Mouse (Mus musculus) neural tube, embryonic 11.5 days (tissue): ENCODE measurements around the gene Nptx1. TPM values are rescaled to one million over a fixed set of nuclear protein-coding genes. Genes with fewer than 3 reads are reported as not detected.

Source experiments
- ATAC-seq: fragments of 200-750 bp; cut with Nextera tagmentation; 2 replicates; pipeline ENCODE4 v1.8.0; 2017; ENCODE audit warnings: moderate number of reproducible peaks, mild to moderate bottlenecking, moderate TSS enrichment, moderate library complexity; ENCODE audit not compliant: insufficient read depth, low FRiP score, low TSS enrichment
- DNase-seq: peaks from one replicate; pipeline ENCODE4 v3.0.0-alpha.2; 2015; ENCODE audit warnings: low spot score
- H3K27ac ChIP-seq: fragments of 300-500 bp; sonication (generic); 2 replicates; pipeline ENCODE4 v1.5.1; 2014; ENCODE audit warnings: low read depth, mild to moderate bottlenecking, low read length
- H3K27me3 ChIP-seq: fragments of 300-500 bp; sonication (generic); 2 replicates; pipeline ENCODE4 v1.6.1; 2014; ENCODE audit warnings: mild to moderate bottlenecking, low read length, mixed read lengths; ENCODE audit not compliant: control insufficient read depth, insufficient read depth
- H3K36me3 ChIP-seq: fragments of 300-500 bp; sonication (generic); 2 replicates; pipeline ENCODE4 v1.6.1; 2014; ENCODE audit warnings: mild to moderate bottlenecking, low read length, moderate library complexity, mixed read lengths; ENCODE audit not compliant: control insufficient read depth, insufficient read depth
- H3K4me1 ChIP-seq: fragments of 300-500 bp; sonication (generic); 2 replicates; pipeline ENCODE4 v1.6.1; 2014; ENCODE audit warnings: low read length, mixed read lengths; ENCODE audit not compliant: control insufficient read depth, insufficient read depth
- H3K4me2 ChIP-seq: fragments of 300-500 bp; sonication (generic); 2 replicates; pipeline ENCODE4 v1.6.1; 2014; ENCODE audit warnings: low read depth, mild to moderate bottlenecking, moderate library complexity
- H3K4me3 ChIP-seq: fragments of 300-500 bp; sonication (generic); 2 replicates; pipeline ENCODE4 v1.5.1; 2014; ENCODE audit warnings: low read depth, low read length
- H3K9ac ChIP-seq: fragments of 300-500 bp; sonication (generic); 2 replicates; pipeline ENCODE4 v1.6.1; 2014; ENCODE audit warnings: mild to moderate bottlenecking, low read length
- H3K9me3 ChIP-seq: fragments of 300-500 bp; sonication (generic); 2 replicates; pipeline ENCODE4 v1.6.1; 2016; ENCODE audit warnings: low read length; ENCODE audit not compliant: control insufficient read depth
- WGBS: fragments of 180-500 bp; shearing (Covaris S2); extraction: QIAGEN DNeasy Blood & Tissue Kit; methylation state at CpG from one replicate; pipeline ENCODE4 v1.1.7; 2014; 5-methylcytosine and 5-hydroxymethylcytosine counted together
- polyA plus RNA-seq: library from polyadenylated mRNA; unstranded; fragments of >200 nt; fragmentation: Nextera tagmentation; extraction: Ambion mirVana; gene quantifications from 2 replicates; pipeline ENCODE4 v1.2.1, GENCODE M21; 2014

Gene Nptx1
- polyA plus RNA-seq, 1 experiment from 2014 or later, result 8.3 TPM

DNA sequence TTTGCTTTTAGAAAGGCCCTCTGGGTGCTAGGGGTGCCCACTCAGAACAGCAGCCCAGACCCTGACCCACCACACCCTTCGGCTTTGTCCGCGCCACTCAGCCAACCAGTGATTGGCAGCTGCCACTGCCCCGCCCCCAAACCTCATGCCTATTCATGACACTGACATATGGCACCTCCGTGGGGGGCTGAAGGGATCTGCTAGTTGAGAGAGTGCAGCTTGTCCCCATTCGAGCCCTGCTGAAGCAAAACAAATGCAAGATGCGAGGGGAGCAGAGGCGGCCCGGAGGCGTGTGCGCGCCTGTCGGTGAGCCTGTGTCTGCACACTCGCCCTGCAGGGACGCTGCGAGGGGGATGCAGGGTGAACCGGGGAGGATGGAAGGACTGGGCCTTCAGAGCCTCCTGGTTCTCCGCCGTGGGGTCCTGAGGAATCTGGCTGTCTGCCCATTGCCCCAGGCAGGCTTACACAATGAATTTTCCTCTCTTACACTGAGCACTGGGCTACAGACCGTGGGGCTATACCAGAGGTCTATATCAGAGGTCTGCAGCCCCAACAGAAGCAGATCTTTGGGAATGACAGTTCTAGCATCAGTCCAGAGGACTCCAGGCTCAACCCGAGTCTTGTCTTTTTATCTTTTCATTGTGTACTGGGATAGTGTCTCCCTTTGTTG is 32.5 kb downstream of the Nptx1 start:
- Histone ChIP-seq H3K27ac (peak overlapping the region; percentile 67), H3K9me3 (no peaks in the 10 kb centered on the region), H3K36me3 (no peaks in the 10 kb centered on the region), H3K27me3 (0 out of 2 replicates have a peak, but pooled peaks cover 3% of the 10 kb centered on the region), H3K4me2 (peak overlapping the region; percentile 33), H3K4me3 (peak overlapping the region; percentile 20; the same call in 1 of the 2 replicates), H3K9ac (peak overlapping the region; percentile 39; the same call in 1 of the 2 replicates), H3K4me1 (0 out of 2 replicates have a peak, but pooled peaks cover 9% of the 10 kb centered on the region)
- peak; percentile 80 for DNase-seq
- peak; percentile 76 for ATAC-seq
- WGBS, result 4% methylated on average over 21 of the region's 21 CpGs

DNA sequence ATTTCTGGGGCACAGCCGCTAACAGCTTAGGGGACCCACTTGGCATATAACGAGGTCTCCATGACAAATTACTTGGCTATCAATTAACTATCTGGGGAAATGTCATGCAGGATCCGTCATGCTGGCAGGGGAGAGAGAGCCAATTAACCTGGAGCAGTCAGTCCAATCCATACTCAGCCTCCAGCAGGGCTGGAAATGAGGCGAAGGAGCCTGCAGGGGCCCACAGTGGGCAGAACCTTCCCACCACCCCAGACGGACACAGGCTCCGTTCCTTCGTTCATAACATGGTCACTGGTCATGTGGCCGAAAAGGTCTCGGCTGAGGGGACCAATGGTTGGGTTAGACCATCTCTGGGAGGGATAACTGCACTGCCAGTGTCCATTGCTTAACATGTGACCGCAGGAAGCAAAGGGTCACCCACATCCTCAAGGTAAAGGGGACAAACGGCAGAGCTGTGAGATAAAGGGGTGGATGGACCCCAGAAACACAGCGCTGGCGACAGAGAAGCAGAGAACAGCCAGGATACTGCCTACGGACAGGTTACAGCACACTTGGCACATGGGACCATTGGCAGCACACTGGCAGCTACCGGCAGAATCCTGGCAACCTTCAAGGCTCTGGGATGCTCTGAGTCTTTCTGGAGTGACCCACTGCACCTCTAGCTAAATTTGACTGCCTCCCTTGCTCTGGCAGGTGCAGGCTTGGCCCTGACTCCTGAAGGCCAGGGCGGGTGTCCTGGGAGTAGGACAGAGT is 33.3 kb downstream of the Nptx1 start:
- ATAC-seq (no peak), DNase-seq (no peak)
- H3K4me2 ChIP-seq, result peak overlapping the region; percentile 33
- no peaks in the 10 kb centered on the region for H3K36me3 ChIP-seq
- H3K27me3 ChIP-seq, result 0 out of 2 replicates have a peak, but pooled peaks cover 3% of the 10 kb centered on the region
- WGBS, result 58% methylated on average over 16 of the region's 16 CpGs
- H3K4me1 ChIP-seq, result peaks cover 15% of the 10 kb centered on the region; the same call in 1 of the 2 replicates
- peak overlapping the region; percentile 67 for H3K27ac ChIP-seq
- H3K4me3 ChIP-seq, result no peak overlapping the region
- no peaks in the 10 kb centered on the region for H3K9me3 ChIP-seq
- peak overlapping the region; percentile 39; the same call in 1 of the 2 replicates for H3K9ac ChIP-seq

GRCm38 (mm10) chr11:119513038-119513659 is 34.4 kb downstream of the Nptx1 start:
- ATAC-seq (no peak), DNase-seq (no peak)
- 54% methylated on average over 9 of the region's 9 CpGs for WGBS
- Histone ChIP-seq H3K4me1 (peaks cover 20% of the 10 kb centered on the region; the same call in 1 of the 2 replicates), H3K4me3 (no peak overlapping the region), H3K4me2 (no peak overlapping the region), H3K9me3 (no peaks in the 10 kb centered on the region), H3K27ac (no peak overlapping the region), H3K9ac (no peak overlapping the region), H3K36me3 (no peaks in the 10 kb centered on the region), H3K27me3 (0 out of 2 replicates have a peak, but pooled peaks cover 3% of the 10 kb centered on the region)

GRCm38 (mm10) chr11:119509165-119509776 is 38.3 kb downstream of the Nptx1 start:
- peak; percentile 63 for DNase-seq
- H3K27ac ChIP-seq, result peak overlapping the region; percentile 69; the same call in 1 of the 2 replicates
- no peaks in the 10 kb centered on the region for H3K27me3 ChIP-seq
- peak; percentile 67 for ATAC-seq
- WGBS, result 45% methylated on average over 5 of the region's 5 CpGs
- H3K4me3 ChIP-seq, result no peak overlapping the region
- no peaks in the 10 kb centered on the region; the same call in 1 of the 2 replicates for H3K36me3 ChIP-seq
- no peaks in the 10 kb centered on the region for H3K9me3 ChIP-seq
- H3K4me2 ChIP-seq, result no peak overlapping the region; the same call in 1 of the 2 replicates
- H3K9ac ChIP-seq, result no peak overlapping the region
- H3K4me1 ChIP-seq, result peaks cover 16% of the 10 kb centered on the region; the same call in 1 of the 2 replicates

DNA sequence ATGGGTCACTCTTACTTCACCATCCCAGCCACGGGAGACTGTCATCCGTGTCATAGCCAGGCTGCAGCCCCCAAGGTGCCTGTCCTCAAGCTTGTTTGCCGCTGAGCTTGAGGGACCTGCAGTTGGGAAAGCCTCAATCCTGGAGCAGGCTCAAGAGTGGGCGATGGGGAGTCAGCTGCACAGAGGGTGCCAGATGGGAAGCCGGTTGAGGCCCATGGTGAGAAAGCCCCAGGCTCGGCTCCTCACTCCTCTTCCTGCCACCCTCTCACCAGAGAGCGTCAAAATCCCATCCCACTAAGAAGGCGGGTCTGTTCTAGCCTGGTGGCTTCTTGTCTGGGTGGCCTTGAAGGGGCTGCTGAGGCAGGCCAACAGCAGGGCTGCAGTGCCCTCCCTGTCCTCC is 39.8 kb downstream of the Nptx1 start:
- no peak for DNase-seq
- H3K27me3 ChIP-seq, result no peaks in the 10 kb centered on the region
- H3K4me1 ChIP-seq, result peaks cover 13% of the 10 kb centered on the region; the same call in 1 of the 2 replicates
- H3K4me3 ChIP-seq, result no peak overlapping the region
- no peak overlapping the region for H3K4me2 ChIP-seq
- no peak overlapping the region for H3K27ac ChIP-seq
- no peak for ATAC-seq
- H3K9me3 ChIP-seq, result no peaks in the 10 kb centered on the region
- no peaks in the 10 kb centered on the region; the same call in 1 of the 2 replicates for H3K36me3 ChIP-seq
- 90% methylated on average over 8 of the region's 8 CpGs for WGBS
- H3K9ac ChIP-seq, result no peak overlapping the region

- no peak overlapping the region for H3K4me2 ChIP-seq
- 91% methylated on average over 4 of the region's 4 CpGs for whole genome bisulfite sequencing
- H3K27me3 ChIP-seq, result no peaks in the 10 kb centered on the region
- H3K9ac ChIP-seq, result no peak overlapping the region
- H3K36me3 ChIP-seq, result peaks cover 4% of the 10 kb centered on the region; the same call in 1 of the 2 replicates
- DNase-seq (no peak), ATAC-seq (no peak)
- no peak overlapping the region for H3K4me3 ChIP-seq
- H3K4me1 ChIP-seq, result peaks cover 12% of the 10 kb centered on the region; the same call in 1 of the 2 replicates
- no peaks in the 10 kb centered on the region for H3K9me3 ChIP-seq
- H3K27ac ChIP-seq, result no peak overlapping the region
These were observed 41.2 kb downstream of the Nptx1 start for GRCm38 (mm10) chr11:119506386-119506785.

GRCm38 (mm10) chr11:119503675-119504074 is 43.9 kb downstream of the Nptx1 start:
- no peaks in the 10 kb centered on the region for H3K9me3 ChIP-seq
- H3K36me3 ChIP-seq, result peaks cover 6% of the 10 kb centered on the region; the same call in 1 of the 2 replicates
- H3K4me3 ChIP-seq, result no peak overlapping the region
- H3K4me2 ChIP-seq, result no peak overlapping the region
- ATAC-seq (peak; percentile 61), DNase-seq (peak; percentile 82)
- no peak overlapping the region for H3K27ac ChIP-seq
- no peak overlapping the region for H3K9ac ChIP-seq
- no peaks in the 10 kb centered on the region; the same call in 1 of the 2 replicates for H3K4me1 ChIP-seq
- H3K27me3 ChIP-seq, result no peaks in the 10 kb centered on the region

GRCm38 (mm10) chr11:119500011-119500410 is 47.5 kb downstream of the Nptx1 start:
- Histone ChIP-seq H3K27ac (no peak overlapping the region), H3K4me1 (no peaks in the 10 kb centered on the region), H3K4me3 (no peak overlapping the region), H3K9me3 (no peaks in the 10 kb centered on the region), H3K36me3 (peaks cover 6% of the 10 kb centered on the region; the same call in 1 of the 2 replicates), H3K27me3 (no peaks in the 10 kb centered on the region), H3K4me2 (no peak overlapping the region), H3K9ac (no peak overlapping the region)
- ATAC-seq (no peak), DNase-seq (no peak)
- 81% methylated on average over 2 of the region's 2 CpGs for WGBS
